Mouse (Mus musculus) heart, postnatal 0 days (tissue): ENCODE results near the gene Gm4792.

Experiments
- CTCF ChIP-seq: IDR thresholded peaks from 2 replicates; pipeline ENCODE4 v1.5.1; 2016; ENCODE audit warnings: antibody characterized with exemption, control low read depth, low read depth
- EP300 ChIP-seq: IDR thresholded peaks from 2 replicates; pipeline ENCODE4 v1.6.1; 2016; ENCODE audit warnings: antibody characterized with exemption, low read depth

DNA sequence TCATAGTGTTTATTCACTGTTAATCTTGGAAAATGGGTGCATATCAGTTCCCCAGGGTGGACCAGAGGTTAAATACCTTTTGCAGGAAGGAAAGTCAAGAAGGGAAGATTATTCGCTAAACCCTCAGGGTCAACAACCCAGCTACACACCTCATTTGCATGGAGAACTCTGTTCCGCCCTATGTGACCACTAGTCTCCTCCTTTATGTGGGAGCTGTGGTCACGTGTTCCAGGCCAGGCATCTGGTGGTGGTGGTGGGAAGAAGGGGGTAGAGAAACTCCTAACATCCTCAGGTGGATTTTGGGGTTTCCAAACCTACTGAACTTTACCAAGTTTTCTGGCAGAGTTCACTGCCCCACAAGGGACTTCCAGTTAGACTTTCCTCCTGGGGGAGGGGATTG is 35.3 kb downstream of the Gm4792 start:
- no peak for TF ChIP-seq EP300
- TF ChIP-seq CTCF: no peak
